9 mouse cellular contexts compared by ENCODE assay signal in the genomic region with DNA sequence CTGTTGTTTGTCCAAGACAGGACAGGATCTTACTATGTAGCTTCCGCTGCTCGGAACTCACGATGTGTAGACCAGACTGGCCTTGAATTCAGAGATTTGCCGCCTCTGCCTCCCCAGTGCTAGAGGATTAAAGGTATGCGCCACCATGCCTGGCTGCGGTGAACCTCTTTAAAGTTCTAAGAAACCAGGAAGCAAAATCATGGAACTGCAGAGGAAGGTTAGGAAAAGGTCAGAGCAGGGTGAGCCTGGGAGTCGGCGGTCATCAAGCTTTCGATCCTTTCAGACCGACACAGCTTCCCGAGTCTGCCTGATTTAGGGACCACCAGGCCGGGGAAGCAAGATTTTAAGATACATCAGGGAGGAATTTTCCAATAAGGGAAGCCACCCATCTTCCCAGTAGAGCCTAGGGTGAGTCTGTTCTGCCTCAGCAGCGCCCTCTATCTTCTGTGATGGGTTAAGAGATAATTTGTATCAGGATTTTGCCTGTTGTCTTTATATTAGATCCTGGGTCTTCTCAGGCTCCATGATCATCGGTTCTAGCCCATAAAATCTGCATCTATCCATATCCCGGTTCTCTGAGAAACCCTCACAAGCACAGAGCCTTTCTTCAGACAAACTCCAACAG. TPM values are rescaled to one million over a fixed set of nuclear protein-coding genes. Genes with fewer than 3 reads are reported as not detected.
DNase-seq lines count a peak whose midpoint lies in the region; ATAC-seq and TF ChIP-seq lines count a peak whose summit lies in the region.
"Had no signal": no experiment of that assay in that cellular context is flagged by ENCODE, and none has a peak within 500 bp of the region (broad histone marks: within the 10 kb centered on the region; RNA-seq: fewer than 3 reads in every experiment).

No protein-coding gene starts in this region.

- DNase-seq in gastrocnemius, adult 2 months: no peak
- DNase-seq in gastrocnemius, adult 8-10 months (ENCODE audit: low spot score in 2 of 2): no peak
- DNase-seq in lung, postnatal 0 days (ENCODE audit: low spot score): no peak
- no peak for DNase-seq in lung, adult 2 months
- DNase-seq in hindbrain, postnatal 0 days (ENCODE audit: low spot score): no peak
- DNase-seq in retina, postnatal 1 day: peak; percentile 42
- DNase-seq in layer of hippocampus, adult 9-10 months (ENCODE audit: low spot score): no peak
- DNase-seq in spleen, adult 12 weeks (ENCODE audit: low spot score): no peak
- DNase-seq: lung, adult 18-20 months had no signal

- H3K4me1 ChIP-seq in lung, postnatal 0 days (ENCODE audit: insufficient read depth, low read depth, low read length): no peaks in the 10 kb centered on the region
- no peaks in the 10 kb centered on the region for H3K4me1 ChIP-seq in lung, adult 2 months (ENCODE audit: control insufficient read depth, insufficient read depth, low read length)
- no peaks in the 10 kb centered on the region for H3K4me1 ChIP-seq in hindbrain, postnatal 0 days (ENCODE audit: insufficient read depth, low read length)

- peak; percentile 25; the same call in 1 of the 2 replicates for TF ChIP-seq CTCF in gastrocnemius, adult 2 months (IDR thresholded peaks at IDR 0.05)
- TF ChIP-seq CTCF in lung, postnatal 0 days (IDR thresholded peaks at IDR 0.05): peak; percentile 48
- no peak for TF ChIP-seq CTCF in lung, adult 2 months (IDR thresholded peaks at IDR 0.05; ENCODE audit: insufficient read depth, low read length)
- peak; percentile 34 for TF ChIP-seq CTCF in hindbrain, postnatal 0 days (IDR thresholded peaks at IDR 0.05; ENCODE audit: low read depth)

- H3K4me3 ChIP-seq in gastrocnemius, adult 2 months: no peak overlapping the region
- no peak overlapping the region for H3K4me3 ChIP-seq in lung, postnatal 0 days (ENCODE audit: low read depth, low read length)
- no peak overlapping the region for H3K4me3 ChIP-seq in lung, adult 2 months (replicated peaks; ENCODE audit: extremely low read depth, low read depth, low read length)
- no peak overlapping the region for H3K4me3 ChIP-seq in hindbrain, postnatal 0 days (ENCODE audit: low read length)

- H3K4me2 ChIP-seq in lung, postnatal 0 days (replicated peaks; ENCODE audit: low read depth, low read length): peak overlapping the region; percentile 15; the same call in 1 of the 2 replicates
- no peak overlapping the region for H3K4me2 ChIP-seq in hindbrain, postnatal 0 days (ENCODE audit: low read depth, low read length)

- H3K36me3 ChIP-seq in lung, postnatal 0 days (ENCODE audit: insufficient read depth, low read length): no peaks in the 10 kb centered on the region
- no peaks in the 10 kb centered on the region for H3K36me3 ChIP-seq in hindbrain, postnatal 0 days (ENCODE audit: insufficient read depth, low read length)

- H3K9ac ChIP-seq in lung, postnatal 0 days (replicated peaks; ENCODE audit: low read depth): no peak overlapping the region
- H3K9ac ChIP-seq in hindbrain, postnatal 0 days (replicated peaks; ENCODE audit: low read length): no peak overlapping the region

- no peak overlapping the region; the same call in 1 of the 2 replicates for H3K27ac ChIP-seq in gastrocnemius, adult 2 months
- H3K27ac ChIP-seq in lung, postnatal 0 days (ENCODE audit: low read length): no peak overlapping the region
- H3K27ac ChIP-seq in hindbrain, postnatal 0 days: no peak overlapping the region

- H3K9me3 ChIP-seq in lung, postnatal 0 days (ENCODE audit: low read length): no peaks in the 10 kb centered on the region
- no peaks in the 10 kb centered on the region for H3K9me3 ChIP-seq in hindbrain, postnatal 0 days (ENCODE audit: low read length)

- no peak for TF ChIP-seq EP300 in lung, postnatal 0 days (IDR thresholded peaks at IDR 0.05)

- intact Hi-C loops in gastrocnemius, adult 2 months (cut with DNase I): no loop called here

- no peak for TF ChIP-seq POLR2A in lung, adult 2 months (IDR thresholded peaks at IDR 0.05; ENCODE audit: borderline replicate concordance, extremely low read depth, low read depth, low read length)

- WGBS in lung, postnatal 0 days: 43% methylated on average over 15 of the region's 15 CpGs
- 71% methylated on average over 15 of the region's 15 CpGs for WGBS in lung, adult 2 months
- WGBS in hindbrain, postnatal 0 days: 76% methylated on average over 15 of the region's 15 CpGs

- H3K27me3 ChIP-seq in lung, postnatal 0 days (replicated peaks; ENCODE audit: insufficient read depth, low read length): no peaks in the 10 kb centered on the region
- no peaks in the 10 kb centered on the region for H3K27me3 ChIP-seq in hindbrain, postnatal 0 days (ENCODE audit: insufficient read depth, low read length)

- ATAC-seq in lung, postnatal 0 days: peak; percentile 26; the same call in 1 of the 2 replicates
- no peak for ATAC-seq in hindbrain, postnatal 0 days

RNA-seq across cellular contexts. Expression of a gene that starts 7.2 kb away (rescaled TPM):
- total RNA-seq in gastrocnemius, adult 2 months (2021): 10 to 100 TPM in 1 of 2 experiments, 1 to 10 TPM in 1; 10.0 to 17.7 TPM
- 10 to 100 TPM in 1 of 4 experiments, 1 to 10 TPM in 3; 5.5 to 10.1 (median 7.4) TPM for total RNA-seq in gastrocnemius, adult 8-10 months (2022)
- 43.9 and 45.5 TPM in 2 replicates for polyA plus RNA-seq in lung, postnatal 0 days (2015; fragmentation: Nextera tagmentation; extraction: Ambion mirVana)
- 51.2 and 65.6 TPM in 2 replicates for polyA plus RNA-seq in lung, adult 2 months (2012; rRNA removed)
- 178 and 240 TPM in 2 replicates for total RNA-seq in hindbrain, postnatal 0 days (2014; rRNA removed)
- polyA plus RNA-seq in hindbrain, postnatal 0 days (2015; fragmentation: Nextera tagmentation; extraction: Ambion mirVana): 222 and 231 TPM in 2 replicates
